Mouse (Mus musculus) embryonic facial prominence, embryonic 12.5 days (tissue): ENCODE measurements around the gene Chst1. TPM values are rescaled to one million over a fixed set of nuclear protein-coding genes. Genes with fewer than 3 reads are reported as not detected.

Experiments used
- ATAC-seq: fragments of 200-750 bp; cut with Nextera tagmentation; 2 replicates; pipeline ENCODE4 v1.8.0; 2017; ENCODE audit not compliant: insufficient number of reproducible peaks, insufficient read depth, low FRiP score, low TSS enrichment
- H3K27ac ChIP-seq: fragments of 300-500 bp; sonication (generic); 2 replicates; pipeline ENCODE4 v1.5.1; 2016; ENCODE audit warnings: mild to moderate bottlenecking
- H3K27me3 ChIP-seq: fragments of 300-500 bp; sonication (generic); 2 replicates; pipeline ENCODE4 v1.6.1; 2016; ENCODE audit warnings: mild to moderate bottlenecking, moderate library complexity
- H3K36me3 ChIP-seq: fragments of 300-500 bp; sonication (generic); 2 replicates; pipeline ENCODE4 v1.6.1; 2016; ENCODE audit warnings: mild to moderate bottlenecking
- H3K4me1 ChIP-seq: fragments of 300-500 bp; sonication (generic); 2 replicates; pipeline ENCODE4 v1.6.1; 2016
- H3K4me2 ChIP-seq: fragments of 300-500 bp; sonication (generic); replicated peaks from 2 replicates; pipeline ENCODE4 v1.6.1; 2016; ENCODE audit warnings: mild to moderate bottlenecking, moderate library complexity
- H3K4me3 ChIP-seq: fragments of 300-500 bp; sonication (generic); 2 replicates; pipeline ENCODE4 v1.5.1; 2016; ENCODE audit warnings: mild to moderate bottlenecking
- H3K9ac ChIP-seq: fragments of 300-500 bp; sonication (generic); 2 replicates; pipeline ENCODE4 v1.6.1; 2016; ENCODE audit warnings: mild to moderate bottlenecking, moderate library complexity
- H3K9me3 ChIP-seq: fragments of 300-500 bp; sonication (generic); 2 replicates; pipeline ENCODE4 v1.6.1; 2016; ENCODE audit warnings: mild to moderate bottlenecking, moderate library complexity
- WGBS: fragments of 180-500 bp; shearing (Covaris S2); methylation state at CpG from one replicate; pipeline ENCODE4 v1.1.7; 2016; 5-methylcytosine and 5-hydroxymethylcytosine counted together
- polyA plus RNA-seq: library from polyadenylated mRNA; unstranded; fragments of >200 nt; fragmentation: Nextera tagmentation; extraction: Ambion mirVana; gene quantifications from 2 replicates; pipeline ENCODE4 v1.2.1, GENCODE M21; 2016

Gene Chst1
- polyA plus RNA-seq, 1 experiment from 2014 or later, result 7.9 TPM

GRCm38 (mm10) chr2:92609704-92610379 lies 10.3 kb downstream of the Chst1 start:
- H3K4me3 ChIP-seq, result no peak overlapping the region
- H3K27ac ChIP-seq, result no peak overlapping the region
- H3K9me3 ChIP-seq, result no peaks in the 10 kb centered on the region
- H3K4me1 ChIP-seq, result no peaks in the 10 kb centered on the region
- 0 out of 2 replicates have a peak, but pooled peaks cover 9% of the 10 kb centered on the region for H3K36me3 ChIP-seq
- ATAC-seq, result no peak
- no peaks in the 10 kb centered on the region for H3K27me3 ChIP-seq
- H3K4me2 ChIP-seq, result no peak overlapping the region
- no peak overlapping the region for H3K9ac ChIP-seq
- WGBS, result 80% methylated on average over 3 of the region's 3 CpGs

GRCm38 (mm10) chr2:92613645-92614044 lies 14.1 kb downstream of the Chst1 start:
- H3K9me3 ChIP-seq, result no peaks in the 10 kb centered on the region
- H3K9ac ChIP-seq, result no peak overlapping the region
- 93% methylated on average over 15 of the region's 15 CpGs for WGBS
- no peak overlapping the region for H3K4me3 ChIP-seq
- ATAC-seq, result no peak
- no peak overlapping the region for H3K4me2 ChIP-seq
- no peaks in the 10 kb centered on the region for H3K4me1 ChIP-seq
- 0 out of 2 replicates have a peak, but pooled peaks cover 9% of the 10 kb centered on the region for H3K36me3 ChIP-seq
- H3K27me3 ChIP-seq, result no peaks in the 10 kb centered on the region
- H3K27ac ChIP-seq, result no peak overlapping the region

- 0 out of 2 replicates have a peak, but pooled peaks cover 9% of the 10 kb centered on the region for H3K36me3 ChIP-seq
- no peak overlapping the region for H3K27ac ChIP-seq
- H3K4me2 ChIP-seq, result no peak overlapping the region
- H3K4me1 ChIP-seq, result no peaks in the 10 kb centered on the region
- H3K4me3 ChIP-seq, result no peak overlapping the region
- 93% methylated on average over 14 of the region's 14 CpGs for WGBS
- no peak for ATAC-seq
- no peak overlapping the region for H3K9ac ChIP-seq
- H3K27me3 ChIP-seq, result no peaks in the 10 kb centered on the region
- H3K9me3 ChIP-seq, result no peaks in the 10 kb centered on the region
These were observed 14.6 kb downstream of the Chst1 start for GRCm38 (mm10) chr2:92614106-92614505.

- Histone ChIP-seq H3K9ac (no peak overlapping the region), H3K4me3 (no peak overlapping the region), H3K4me1 (no peaks in the 10 kb centered on the region), H3K4me2 (no peak overlapping the region), H3K36me3 (0 out of 2 replicates have a peak, but pooled peaks cover 9% of the 10 kb centered on the region), H3K27me3 (no peaks in the 10 kb centered on the region), H3K27ac (0 out of 2 replicates have a peak overlapping the region, but pooled peaks have one; percentile 36), H3K9me3 (no peaks in the 10 kb centered on the region)
- WGBS, result 79% methylated on average over 16 of the region's 16 CpGs
- no peak for ATAC-seq
These were observed 17.7 kb downstream of the Chst1 start for GRCm38 (mm10) chr2:92617077-92617756.

- Histone ChIP-seq H3K9ac (no peak overlapping the region), H3K9me3 (no peaks in the 10 kb centered on the region), H3K27me3 (no peaks in the 10 kb centered on the region), H3K4me1 (no peaks in the 10 kb centered on the region), H3K4me2 (no peak overlapping the region), H3K27ac (no peak overlapping the region), H3K36me3 (0 out of 2 replicates have a peak, but pooled peaks cover 9% of the 10 kb centered on the region), H3K4me3 (no peak overlapping the region)
- 64% methylated on average over 6 of the region's 6 CpGs for WGBS
- ATAC-seq, result no peak
These were observed 18.5 kb downstream of the Chst1 start for GRCm38 (mm10) chr2:92618016-92618415.

GRCm38 (mm10) chr2:92627633-92628032 lies 28.1 kb downstream of the Chst1 start:
- H3K4me3 ChIP-seq, result no peak overlapping the region
- no peaks in the 10 kb centered on the region for H3K9me3 ChIP-seq
- no peak for ATAC-seq
- WGBS, result 76% methylated on average over 2 of the region's 2 CpGs
- H3K9ac ChIP-seq, result no peak overlapping the region
- no peak overlapping the region for H3K27ac ChIP-seq
- no peaks in the 10 kb centered on the region for H3K27me3 ChIP-seq
- no peaks in the 10 kb centered on the region for H3K4me1 ChIP-seq
- no peak overlapping the region for H3K4me2 ChIP-seq
- H3K36me3 ChIP-seq, result no peaks in the 10 kb centered on the region

GRCm38 (mm10) chr2:92630799-92631198 lies 31.3 kb downstream of the Chst1 start:
- H3K9me3 ChIP-seq, result no peaks in the 10 kb centered on the region
- H3K4me2 ChIP-seq, result no peak overlapping the region
- no peak overlapping the region for H3K4me3 ChIP-seq
- H3K27me3 ChIP-seq, result no peaks in the 10 kb centered on the region
- no peak for ATAC-seq
- H3K36me3 ChIP-seq, result no peaks in the 10 kb centered on the region
- no peaks in the 10 kb centered on the region for H3K4me1 ChIP-seq
- no peak overlapping the region for H3K27ac ChIP-seq
- no peak overlapping the region for H3K9ac ChIP-seq
- 89% methylated on average over 11 of the region's 11 CpGs for WGBS

GRCm38 (mm10) chr2:92632027-92632426 lies 32.5 kb downstream of the Chst1 start:
- ATAC-seq, result no peak
- H3K36me3 ChIP-seq, result no peaks in the 10 kb centered on the region
- no peak overlapping the region for H3K4me3 ChIP-seq
- 50% methylated on average over 1 of the region's 1 CpGs for WGBS
- no peak overlapping the region for H3K9ac ChIP-seq
- no peaks in the 10 kb centered on the region for H3K4me1 ChIP-seq
- H3K27ac ChIP-seq, result no peak overlapping the region
- no peaks in the 10 kb centered on the region for H3K27me3 ChIP-seq
- no peaks in the 10 kb centered on the region for H3K9me3 ChIP-seq
- no peak overlapping the region for H3K4me2 ChIP-seq

- Histone ChIP-seq H3K4me3 (no peak overlapping the region), H3K4me1 (peaks cover 6% of the 10 kb centered on the region; the same call in 1 of the 2 replicates), H3K36me3 (no peaks in the 10 kb centered on the region), H3K4me2 (no peak overlapping the region), H3K9ac (no peak overlapping the region), H3K27me3 (no peaks in the 10 kb centered on the region), H3K9me3 (no peaks in the 10 kb centered on the region), H3K27ac (no peak overlapping the region)
- ATAC-seq, result no peak
- WGBS, result 18% methylated on average over 8 of the region's 8 CpGs
These were observed 41.0 kb downstream of the Chst1 start for GRCm38 (mm10) chr2:92640555-92640954.

- Histone ChIP-seq H3K4me3 (no peak overlapping the region), H3K27me3 (no peaks in the 10 kb centered on the region), H3K4me2 (no peak overlapping the region), H3K9me3 (no peaks in the 10 kb centered on the region), H3K27ac (0 out of 2 replicates have a peak overlapping the region, but pooled peaks have one; percentile 30), H3K4me1 (peaks cover 9% of the 10 kb centered on the region; the same call in 1 of the 2 replicates), H3K36me3 (no peaks in the 10 kb centered on the region), H3K9ac (no peak overlapping the region)
- 45% methylated on average over 7 of the region's 7 CpGs for WGBS
- ATAC-seq, result no peak
These were observed 46.0 kb downstream of the Chst1 start for GRCm38 (mm10) chr2:92645282-92646037.

- Histone ChIP-seq H3K27me3 (no peaks in the 10 kb centered on the region), H3K4me1 (peaks cover 9% of the 10 kb centered on the region; the same call in 1 of the 2 replicates), H3K4me3 (no peak overlapping the region), H3K9ac (no peak overlapping the region), H3K27ac (no peak overlapping the region), H3K36me3 (no peaks in the 10 kb centered on the region), H3K4me2 (no peak overlapping the region), H3K9me3 (no peaks in the 10 kb centered on the region)
- 61% methylated on average over 5 of the region's 5 CpGs for WGBS
- ATAC-seq, result no peak
These were observed 49.8 kb downstream of the Chst1 start for GRCm38 (mm10) chr2:92649154-92649801.
